Mouse (Mus musculus): ENCODE measurements around the gene Glb1.

Gene Glb1

GRCm38 (mm10) chr9:114446887-114447286, 46.0 kb downstream of the Glb1 start:
- no peak for DNase-seq

DNA sequence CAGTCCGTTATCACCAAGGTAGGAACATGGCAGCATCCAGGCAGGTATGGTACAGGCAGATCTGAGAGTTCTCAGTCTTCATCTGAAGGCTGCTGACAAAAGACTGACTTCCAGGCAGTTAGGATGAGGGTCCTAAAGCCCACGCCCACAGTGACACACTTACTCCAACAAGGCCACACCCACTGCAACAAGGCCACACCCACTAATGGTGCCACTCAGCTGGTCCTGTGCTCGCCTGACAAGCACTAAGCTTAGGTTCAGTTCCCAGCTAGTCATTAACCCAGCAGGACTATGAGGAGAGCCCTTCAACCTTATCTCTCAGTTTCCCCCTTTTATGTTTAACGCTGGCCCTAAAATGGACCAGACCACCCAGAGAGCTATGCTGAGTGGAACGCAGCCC, 47.8 kb downstream of the Glb1 start:
- DNase-seq, result no peak

- no peak for DNase-seq
These were observed 48.4 kb downstream of the Glb1 start for GRCm38 (mm10) chr9:114449120-114449754.

DNA sequence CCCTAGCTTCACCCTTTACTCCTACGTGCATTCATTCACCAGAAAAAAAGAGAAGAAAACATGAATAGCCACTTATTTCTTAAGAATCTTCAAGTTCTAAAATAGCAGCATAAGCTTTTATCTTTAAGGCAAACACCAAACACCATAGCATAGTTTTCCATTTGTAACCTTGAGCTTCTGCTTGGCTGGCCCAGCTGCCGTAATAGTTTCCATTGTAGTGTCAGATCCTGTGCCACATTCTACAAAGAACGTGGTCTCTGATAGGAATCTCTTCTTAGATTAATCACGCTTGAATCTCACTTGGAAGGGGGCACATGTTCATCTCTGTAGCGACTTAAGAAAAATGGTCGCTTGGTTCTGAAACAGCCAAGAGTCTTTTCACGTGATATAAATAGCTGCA, 50.7 kb downstream of the Glb1 start:
- DNase-seq, result no peak

GRCm38 (mm10) chr9:114452418-114452817, 51.5 kb downstream of the Glb1 start:
- DNase-seq, result no peak

DNA sequence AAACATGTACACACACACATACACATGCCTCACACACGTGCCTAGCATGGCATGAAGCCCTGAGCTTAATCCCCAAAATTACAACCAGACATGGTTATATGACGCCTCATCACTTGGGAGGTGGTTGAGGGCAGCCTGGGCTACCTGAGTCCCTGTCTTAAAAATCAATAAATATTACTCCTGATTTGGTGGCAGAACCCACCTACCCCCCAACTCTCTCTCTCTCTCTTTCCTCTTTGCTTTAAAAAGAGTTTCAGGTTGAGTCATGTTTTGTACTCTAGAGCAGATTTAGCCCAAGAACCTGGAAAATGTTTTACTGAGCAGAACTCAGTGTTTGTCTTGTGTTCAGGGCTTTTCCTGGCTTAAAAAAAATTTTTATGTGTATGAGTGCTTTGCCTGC, 54.5 kb downstream of the Glb1 start:
- DNase-seq, result no peak

- DNase-seq, result no peak
These were observed 57.6 kb downstream of the Glb1 start for GRCm38 (mm10) chr9:114458436-114458835.

DNA sequence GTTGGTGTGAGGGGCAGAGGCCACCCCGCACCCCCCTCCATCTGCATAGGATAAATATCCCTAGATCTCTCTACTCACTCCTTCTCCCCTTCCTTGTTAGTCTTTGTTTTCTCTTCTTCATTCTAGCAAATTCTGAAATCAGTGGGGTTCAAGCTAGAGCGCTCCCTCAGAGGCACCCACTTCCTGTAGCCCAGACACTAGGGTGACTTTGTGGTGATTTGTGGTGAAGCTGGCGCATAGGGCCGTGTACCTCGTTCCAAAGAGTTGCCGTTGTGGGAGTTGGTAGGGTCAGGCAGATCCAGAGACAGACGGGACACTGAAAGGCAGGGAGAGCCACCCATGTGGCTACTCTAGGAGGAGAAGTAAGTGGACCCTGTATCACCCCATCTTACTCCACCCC, 61.7 kb downstream of the Glb1 start:
- DNase-seq, result no peak

DNA sequence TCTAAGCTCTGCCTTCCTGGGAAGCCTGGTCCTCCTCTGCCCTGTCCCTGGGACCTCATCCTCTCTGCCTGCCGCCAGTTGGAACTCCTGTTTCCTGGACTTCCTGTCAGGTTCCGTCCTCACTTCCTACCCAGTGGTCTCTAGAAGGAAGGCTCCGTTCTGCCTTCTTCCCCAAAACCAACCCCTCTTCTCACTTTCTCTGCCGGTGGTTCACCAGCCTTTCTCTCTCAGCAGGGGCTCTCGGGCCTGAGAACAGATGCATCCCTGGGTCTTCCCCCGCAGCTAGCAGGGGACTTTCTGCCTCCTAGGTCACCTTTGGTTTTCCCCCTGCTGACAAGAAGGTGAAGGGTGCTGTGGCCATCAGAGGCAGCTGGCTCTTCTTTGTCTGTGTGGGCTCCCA, 64.6 kb downstream of the Glb1 start:
- no peak for DNase-seq

- DNase-seq, result no peak
These were observed 66.0 kb downstream of the Glb1 start for GRCm38 (mm10) chr9:114466871-114467270.

- no peak for DNase-seq
These were observed 67.3 kb downstream of the Glb1 start for GRCm38 (mm10) chr9:114468217-114468616.

DNA sequence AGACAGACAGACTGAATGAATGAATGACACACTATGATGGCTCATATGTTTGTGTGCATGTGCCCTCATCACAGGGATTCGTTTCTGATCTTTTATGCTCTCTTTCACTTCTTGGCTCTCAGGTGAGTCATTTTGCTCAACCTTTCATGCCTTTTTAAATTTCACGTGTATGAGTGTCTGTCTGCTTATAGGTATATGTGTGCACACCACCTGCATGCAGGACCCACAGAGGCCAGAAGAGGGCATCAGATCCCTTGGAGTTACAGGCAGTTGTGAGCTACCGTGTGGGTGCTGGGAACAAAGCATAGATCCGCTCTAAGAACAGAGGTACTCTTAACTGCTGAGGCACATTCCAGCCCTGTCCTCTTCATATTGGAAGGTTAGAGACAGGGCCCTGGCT, 67.8 kb downstream of the Glb1 start:
- DNase-seq, result no peak

DNA sequence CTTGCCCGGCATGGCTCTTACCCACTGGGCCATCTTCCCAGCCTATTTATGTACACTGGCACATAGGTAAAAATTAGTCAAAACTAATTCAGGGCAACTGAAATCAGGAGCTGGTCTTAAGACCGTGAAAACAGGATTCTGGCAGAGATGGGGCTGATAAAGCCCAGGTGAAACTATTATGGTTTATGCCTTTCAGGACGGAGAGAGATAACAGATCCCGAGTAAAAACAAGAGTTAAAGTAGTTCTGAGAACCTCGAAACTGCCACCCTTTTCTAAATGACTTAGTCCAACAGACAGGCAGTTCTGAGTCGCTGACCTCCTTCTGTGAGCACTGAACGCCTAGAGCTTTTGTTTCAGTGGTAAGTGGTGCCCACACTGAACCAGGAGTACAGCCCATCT, 71.0 kb downstream of the Glb1 start:
- DNase-seq, result no peak

GRCm38 (mm10) chr9:114477019-114477418, 76.1 kb downstream of the Glb1 start:
- DNase-seq, result no peak

DNA sequence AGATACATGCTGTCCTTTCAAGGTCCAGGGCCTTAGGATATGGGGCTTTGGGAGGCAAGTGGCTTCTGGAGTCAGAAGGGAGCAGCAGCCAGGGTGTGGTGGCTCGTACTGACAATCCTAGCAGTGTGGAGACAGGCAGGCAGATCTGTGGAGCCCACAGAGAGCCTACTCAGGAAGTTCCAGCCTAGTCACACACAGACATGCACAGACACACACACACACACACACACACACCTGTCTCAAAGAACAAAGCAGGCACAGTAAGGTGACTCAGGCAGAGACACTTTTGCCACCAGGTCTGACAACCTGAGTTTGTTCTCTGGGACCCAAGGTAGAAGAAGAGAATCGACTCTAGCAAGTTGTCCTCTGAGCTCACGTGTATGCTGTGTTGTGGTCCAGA, 80.1 kb downstream of the Glb1 start:
- no peak for DNase-seq

- DNase-seq, result no peak
These were observed 83.9 kb downstream of the Glb1 start for GRCm38 (mm10) chr9:114484771-114485170.

DNA sequence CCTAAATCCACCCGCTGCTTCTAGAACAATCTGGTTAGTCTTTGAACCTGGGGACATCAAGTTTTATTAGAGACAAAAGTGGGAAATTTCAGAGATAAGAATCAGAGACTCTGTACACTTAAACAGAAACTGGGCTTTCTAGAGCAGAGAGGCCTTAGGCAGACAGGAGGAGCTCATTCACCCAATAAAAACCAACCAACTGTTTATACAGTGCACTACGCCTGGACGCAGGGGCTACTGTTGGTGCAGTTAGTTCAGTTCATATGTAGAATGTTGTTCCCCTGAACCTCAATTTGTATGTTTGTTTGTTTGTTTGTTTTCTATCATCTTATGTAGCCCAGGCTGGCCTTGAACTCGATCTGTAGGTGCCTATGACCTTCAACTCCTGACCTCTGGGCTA, 85.9 kb downstream of the Glb1 start:
- no peak for DNase-seq

GRCm38 (mm10) chr9:114487481-114488258, 86.8 kb downstream of the Glb1 start:
- no peak for DNase-seq

- DNase-seq, result no peak
These were observed 95.6 kb downstream of the Glb1 start for GRCm38 (mm10) chr9:114496469-114496868.

GRCm38 (mm10) chr9:114498218-114498617, 97.3 kb downstream of the Glb1 start:
- DNase-seq, result peak; percentile 40 to 69

DNA sequence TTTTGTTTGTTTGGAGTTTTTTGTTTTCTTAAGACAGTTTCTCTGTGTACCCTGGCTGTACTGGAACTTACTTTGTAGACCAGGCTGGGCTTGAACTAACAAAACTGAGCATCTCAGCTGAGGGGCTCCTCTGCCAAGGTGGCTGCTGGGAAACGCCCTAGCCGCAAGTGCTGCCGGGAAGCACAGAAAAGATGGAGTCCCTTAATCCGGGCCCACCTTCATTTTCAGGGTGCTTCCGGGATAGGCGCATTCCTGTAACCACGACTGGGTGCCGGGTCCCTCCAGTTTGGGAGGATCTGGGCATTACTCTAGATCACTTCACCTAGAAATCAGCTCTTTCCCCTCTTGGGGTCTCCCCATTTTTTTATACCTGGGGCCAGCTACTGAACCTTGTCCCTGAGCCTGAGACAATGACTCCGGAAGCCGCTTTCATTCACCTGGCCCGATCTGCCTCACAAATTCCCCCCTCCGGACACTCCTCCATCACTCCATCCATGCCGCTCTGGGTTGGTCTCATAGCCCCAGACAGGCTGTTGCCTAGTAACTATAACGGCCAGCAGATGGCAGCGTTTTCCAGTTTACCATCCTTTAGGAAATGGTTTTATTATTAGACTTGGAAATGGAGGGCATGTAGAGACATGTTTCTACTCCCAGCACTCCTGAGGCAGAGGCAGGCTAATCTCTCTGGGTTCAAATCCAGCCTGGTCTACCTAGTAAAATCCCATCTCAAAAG, 99.1 kb downstream of the Glb1 start:
- DNase-seq, result peak in 1 of 2 experiments; percentile 35

- DNase-seq, result no peak
These were observed 100.2 kb downstream of the Glb1 start for GRCm38 (mm10) chr9:114501111-114501510.

- no peak for DNase-seq
These were observed 101.0 kb downstream of the Glb1 start for GRCm38 (mm10) chr9:114501913-114502312.

Data from spleen, adult 18-20 months (tissue).